Mouse (Mus musculus): ENCODE data around the gene Gapdhs. TPM values are rescaled to one million over a fixed set of nuclear protein-coding genes. Genes with fewer than 3 reads are reported as not detected.

Gene Gapdhs
- polyA plus RNA-seq, 1 experiment from 2014 or later = 0.18 TPM

DNA sequence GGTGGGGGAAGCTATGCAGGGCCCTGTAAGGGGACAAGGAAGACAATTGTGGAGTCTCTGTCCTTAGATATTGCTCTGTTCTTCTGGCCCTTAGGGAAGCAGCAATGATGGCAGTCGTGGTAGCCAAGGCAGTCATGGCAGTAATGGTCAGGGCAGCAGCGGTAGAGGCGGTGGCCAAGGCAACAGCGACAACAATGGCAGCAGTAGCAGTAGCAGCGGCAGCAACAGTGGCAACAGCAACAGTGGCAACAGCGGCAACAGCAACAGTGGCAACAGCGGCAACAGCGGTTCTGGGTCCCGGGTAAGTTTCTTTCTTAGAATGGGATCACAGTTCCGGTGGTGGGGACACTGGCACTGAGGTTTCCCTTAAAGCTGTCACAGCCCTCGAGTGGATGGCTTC lies 21.7 kb upstream of the Gapdhs start:
- H3K27me3 ChIP-seq (replicated peaks; ENCODE audit: insufficient read depth, low read length) = no peaks in the 10 kb centered on the region
- no peaks in the 10 kb centered on the region for H3K36me3 ChIP-seq (ENCODE audit: insufficient read depth, low read length)
- no peak overlapping the region for H3K9ac ChIP-seq (replicated peaks; ENCODE audit: low read depth)
- no peaks in the 10 kb centered on the region for H3K4me1 ChIP-seq (ENCODE audit: insufficient read depth, low read depth, low read length)
- no peak for DNase-seq (ENCODE audit: low spot score)
- no peak for TF ChIP-seq EP300 (IDR thresholded peaks at IDR 0.05)
- no peak for TF ChIP-seq CTCF (IDR thresholded peaks at IDR 0.05)
- H3K9me3 ChIP-seq (ENCODE audit: low read length) = no peaks in the 10 kb centered on the region
- 35% methylated on average over 11 of the region's 11 CpGs for WGBS
- H3K27ac ChIP-seq (ENCODE audit: low read length) = no peak overlapping the region
- H3K4me2 ChIP-seq (replicated peaks; ENCODE audit: low read depth, low read length) = no peak overlapping the region
- no peak overlapping the region for H3K4me3 ChIP-seq (ENCODE audit: low read depth, low read length)
- 0 out of 2 replicates have a peak, but pooled peaks have one; percentile 18 for ATAC-seq

DNA sequence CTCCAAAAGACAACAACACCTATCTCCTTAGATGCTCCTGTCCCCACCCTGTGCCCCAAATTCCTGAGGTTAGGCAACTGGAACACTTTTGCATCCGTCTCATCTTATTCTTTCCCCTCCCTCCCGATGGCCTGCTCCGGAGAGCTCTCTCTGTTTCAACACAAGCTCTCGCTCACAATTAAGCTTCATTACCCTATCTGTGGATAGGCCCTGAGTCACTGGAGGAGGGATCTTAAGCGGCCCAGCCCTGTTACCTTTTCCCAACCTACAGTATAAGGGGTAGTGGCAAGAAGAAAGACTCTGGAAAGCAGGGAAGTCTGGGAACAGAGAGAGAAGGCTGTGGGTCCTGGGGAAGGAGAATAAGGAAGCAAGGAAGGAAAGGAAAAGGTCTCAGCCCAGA lies 20.0 kb upstream of the Gapdhs start, which contains the start of gene Dmkn:
Gene Dmkn (plus strand): TSS at position 301 of the 400 bp plus-strand sequence.
- ATAC-seq = no peak
- H3K4me2 ChIP-seq (replicated peaks; ENCODE audit: low read depth, low read length) = no peak within 1 kb of the TSS
- H3K4me1 ChIP-seq (ENCODE audit: insufficient read depth, low read depth, low read length) = no peaks in the 10 kb centered on the region
- H3K27ac ChIP-seq (ENCODE audit: low read length) = no peak within 1 kb of the TSS
- H3K4me3 ChIP-seq (ENCODE audit: low read depth, low read length) = no peak within 1 kb of the TSS
- H3K9me3 ChIP-seq (ENCODE audit: low read length) = no peaks in the 10 kb centered on the region
- TF ChIP-seq CTCF (IDR thresholded peaks at IDR 0.05) (no peak), EP300 (IDR thresholded peaks at IDR 0.05) (no peak)
- H3K27me3 ChIP-seq (replicated peaks; ENCODE audit: insufficient read depth, low read length) = no peaks in the 10 kb centered on the region
- WGBS = 41% methylated on average over 5 of the region's 5 CpGs
- no peak for DNase-seq (ENCODE audit: low spot score)
- H3K9ac ChIP-seq (replicated peaks; ENCODE audit: low read depth) = no peak within 1 kb of the TSS
- H3K36me3 ChIP-seq (ENCODE audit: insufficient read depth, low read length) = no peaks in the 10 kb centered on the region

DNA sequence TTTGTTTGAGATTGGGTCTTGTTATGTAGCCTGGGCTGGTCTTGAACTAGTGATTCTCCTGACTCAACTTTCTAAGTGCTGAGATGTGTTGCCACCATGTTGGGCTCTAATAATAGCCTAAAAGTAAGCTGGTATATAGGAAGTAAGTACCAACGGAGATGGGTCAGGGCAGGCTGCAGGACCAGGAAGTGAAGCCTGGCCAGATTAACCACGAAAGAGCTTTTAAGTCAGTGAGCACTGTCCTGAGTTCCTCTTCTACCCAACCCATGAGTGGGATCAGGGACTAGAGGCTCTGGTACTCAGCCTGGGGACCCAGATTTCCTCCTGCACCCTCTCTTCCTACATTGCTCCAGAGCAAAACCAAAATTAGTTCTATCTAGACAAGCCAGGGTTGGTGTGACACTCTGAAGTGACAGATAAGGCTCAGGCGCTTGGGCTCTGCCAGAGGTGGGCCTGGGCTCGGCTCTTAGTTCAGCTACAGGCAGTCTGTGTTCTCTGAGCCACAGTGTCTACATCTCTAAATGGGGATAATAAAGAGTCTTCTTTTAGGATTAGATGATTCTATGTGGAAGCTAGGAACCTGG lies 18.4 kb upstream of the Gapdhs start:
- TF ChIP-seq CTCF (IDR thresholded peaks at IDR 0.05) (no peak), EP300 (IDR thresholded peaks at IDR 0.05) (no peak)
- no peak overlapping the region for H3K4me2 ChIP-seq (replicated peaks; ENCODE audit: low read depth, low read length)
- no peaks in the 10 kb centered on the region for H3K9me3 ChIP-seq (ENCODE audit: low read length)
- DNase-seq (ENCODE audit: low spot score) (no peak), ATAC-seq (no peak)
- no peaks in the 10 kb centered on the region for H3K4me1 ChIP-seq (ENCODE audit: insufficient read depth, low read depth, low read length)
- no peak overlapping the region for H3K9ac ChIP-seq (replicated peaks; ENCODE audit: low read depth)
- H3K4me3 ChIP-seq (ENCODE audit: low read depth, low read length) = no peak overlapping the region
- no peaks in the 10 kb centered on the region for H3K27me3 ChIP-seq (replicated peaks; ENCODE audit: insufficient read depth, low read length)
- no peak overlapping the region for H3K27ac ChIP-seq (ENCODE audit: low read length)
- WGBS = 51% methylated on average over 4 of the region's 4 CpGs
- H3K36me3 ChIP-seq (ENCODE audit: insufficient read depth, low read length) = no peaks in the 10 kb centered on the region

- no peaks in the 10 kb centered on the region; the same call in 1 of the 2 replicates for H3K9me3 ChIP-seq (ENCODE audit: low read length)
- H3K27me3 ChIP-seq (replicated peaks; ENCODE audit: insufficient read depth, low read length) = no peaks in the 10 kb centered on the region
- no peaks in the 10 kb centered on the region for H3K36me3 ChIP-seq (ENCODE audit: insufficient read depth, low read length)
- no peak overlapping the region for H3K4me2 ChIP-seq (replicated peaks; ENCODE audit: low read depth, low read length)
- peak; percentile 60 for TF ChIP-seq CTCF (IDR thresholded peaks at IDR 0.05)
- TF ChIP-seq EP300 (IDR thresholded peaks at IDR 0.05) = no peak
- no peak overlapping the region for H3K4me3 ChIP-seq (ENCODE audit: low read depth, low read length)
- WGBS = 22% methylated on average over 4 of the region's 4 CpGs
- H3K4me1 ChIP-seq (ENCODE audit: insufficient read depth, low read depth, low read length) = no peaks in the 10 kb centered on the region
- ATAC-seq (peak; percentile 58), DNase-seq (ENCODE audit: low spot score) (peak; percentile 41)
- H3K9ac ChIP-seq (replicated peaks; ENCODE audit: low read depth) = no peak overlapping the region
- no peak overlapping the region for H3K27ac ChIP-seq (ENCODE audit: low read length)
Measured at GRCm38 (mm10) chr7:30758853-30759252, 15.4 kb upstream of the Gapdhs start.

DNA sequence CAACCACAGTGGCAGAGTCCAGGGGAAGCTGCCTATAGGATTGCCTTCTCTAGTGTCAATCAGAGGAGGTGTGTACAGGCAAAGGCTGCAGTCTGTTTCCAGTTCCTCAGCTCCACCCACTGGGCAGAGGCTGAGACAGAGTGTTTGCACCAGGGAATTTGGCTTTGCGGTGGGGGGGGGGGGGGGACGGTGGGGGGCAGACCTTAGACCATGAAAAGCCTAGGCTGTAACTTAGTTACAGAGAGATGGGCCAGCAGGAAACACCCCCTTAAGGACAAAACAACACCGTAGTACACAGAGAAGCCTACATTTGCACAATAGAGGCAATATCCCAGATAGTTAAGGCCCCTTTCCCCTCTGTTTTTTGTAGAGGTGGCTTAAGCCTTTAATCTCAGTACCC lies 13.5 kb upstream of the Gapdhs start:
- 74% methylated on average over 2 of the region's 3 CpGs for WGBS
- Histone ChIP-seq H3K27me3 (replicated peaks; ENCODE audit: insufficient read depth, low read length) (no peaks in the 10 kb centered on the region), H3K9me3 (ENCODE audit: low read length) (no peaks in the 10 kb centered on the region; the same call in 1 of the 2 replicates), H3K4me1 (ENCODE audit: insufficient read depth, low read depth, low read length) (no peaks in the 10 kb centered on the region), H3K36me3 (ENCODE audit: insufficient read depth, low read length) (no peaks in the 10 kb centered on the region), H3K4me2 (replicated peaks; ENCODE audit: low read depth, low read length) (no peak overlapping the region), H3K4me3 (ENCODE audit: low read depth, low read length) (no peak overlapping the region), H3K27ac (ENCODE audit: low read length) (no peak overlapping the region), H3K9ac (replicated peaks; ENCODE audit: low read depth) (no peak overlapping the region)
- DNase-seq (ENCODE audit: low spot score) (no peak), ATAC-seq (no peak)
- TF ChIP-seq EP300 (IDR thresholded peaks at IDR 0.05) = no peak
- TF ChIP-seq CTCF (IDR thresholded peaks at IDR 0.05) = no peak

DNA sequence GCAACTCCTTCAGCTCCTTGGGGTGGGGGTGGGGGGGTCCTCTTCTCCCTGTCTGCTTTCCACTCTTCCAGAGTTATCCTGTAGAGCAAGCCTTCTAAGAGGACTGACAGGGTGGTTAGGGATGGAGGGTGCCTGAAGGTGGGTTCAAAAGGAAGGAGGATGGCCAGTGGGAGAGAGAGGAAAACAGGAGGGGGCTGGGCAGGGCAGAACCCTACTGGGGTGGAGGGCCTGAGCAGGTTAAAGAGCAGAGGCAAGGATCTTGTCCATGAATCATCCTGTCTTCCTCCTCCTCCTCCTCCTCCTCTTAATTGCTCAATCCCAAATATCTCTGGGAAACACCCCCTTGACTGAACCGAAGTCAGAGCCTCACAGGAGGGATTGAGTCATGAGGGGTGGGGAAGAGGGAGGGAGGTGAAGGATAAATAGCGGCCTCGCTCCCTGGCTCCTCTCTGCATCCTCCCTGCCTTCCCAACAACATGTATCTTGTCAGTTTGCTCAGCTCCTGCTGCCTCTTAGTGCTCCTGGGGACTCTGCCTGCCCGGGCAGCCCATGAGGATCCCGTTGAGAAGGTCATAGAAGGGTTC lies 7.7 kb upstream of the Gapdhs start, which contains the start of gene Sbsn:
Gene Sbsn (plus strand): TSS at position 386 of the 584 bp plus-strand sequence.
- 37% methylated on average over 5 of the region's 5 CpGs for WGBS
- H3K27ac ChIP-seq (ENCODE audit: low read length) = no peak within 1 kb of the TSS
- no peaks in the 10 kb centered on the region; the same call in 1 of the 2 replicates for H3K9me3 ChIP-seq (ENCODE audit: low read length)
- peak; percentile 47 for DNase-seq (ENCODE audit: low spot score)
- H3K4me1 ChIP-seq (ENCODE audit: insufficient read depth, low read depth, low read length) = no peaks in the 10 kb centered on the region; the same call in 1 of the 2 replicates
- H3K4me2 ChIP-seq (replicated peaks; ENCODE audit: low read depth, low read length) = no peak within 1 kb of the TSS
- ATAC-seq = no peak
- H3K36me3 ChIP-seq (ENCODE audit: insufficient read depth, low read length) = no peaks in the 10 kb centered on the region
- TF ChIP-seq CTCF (IDR thresholded peaks at IDR 0.05) (no peak), EP300 (IDR thresholded peaks at IDR 0.05) (no peak)
- no peaks in the 10 kb centered on the region for H3K27me3 ChIP-seq (replicated peaks; ENCODE audit: insufficient read depth, low read length)
- no peak within 1 kb of the TSS for H3K9ac ChIP-seq (replicated peaks; ENCODE audit: low read depth)
- no peak within 1 kb of the TSS for H3K4me3 ChIP-seq (ENCODE audit: low read depth, low read length)
